Mouse (Mus musculus) liver, postnatal 0 days (tissue): ENCODE data around the gene Sspo. TPM values are rescaled to one million over a fixed set of nuclear protein-coding genes. Genes with fewer than 3 reads are reported as not detected.
A peak's percentile ranks its signal among the peaks of the same experiment; 100 is the strongest.

Source experiments
- ATAC-seq: fragments of 200-750 bp; cut with Nextera tagmentation; 2 replicates; pipeline ENCODE4 v1.8.0; 2017; ENCODE audit warnings: mild to moderate bottlenecking, moderate library complexity
- DNase-seq: peaks from one replicate; pipeline ENCODE4 v3.0.0-alpha.2; 2016
- H3K27ac ChIP-seq: fragments of 300-500 bp; sonication (generic); 2 replicates; pipeline ENCODE4 v1.5.1; 2014; ENCODE audit warnings: antibody characterized with exemption, moderate library complexity, mild to moderate bottlenecking, low read depth
- H3K27me3 ChIP-seq: fragments of 300-500 bp; sonication (generic); 2 replicates; pipeline ENCODE4 v1.6.1; 2014; ENCODE audit warnings: low read length, control low read depth, mixed read lengths; ENCODE audit not compliant: insufficient read depth
- H3K36me3 ChIP-seq: fragments of 300-500 bp; sonication (generic); replicated peaks from 2 replicates; pipeline ENCODE4 v1.6.1; 2014; ENCODE audit warnings: mild to moderate bottlenecking, control low read depth, low read length, moderate library complexity, mixed read lengths; ENCODE audit not compliant: insufficient read depth
- H3K4me1 ChIP-seq: fragments of 300-500 bp; sonication (generic); 2 replicates; pipeline ENCODE4 v1.6.1; 2014; ENCODE audit warnings: antibody characterized with exemption, mild to moderate bottlenecking, control low read depth; ENCODE audit not compliant: insufficient read depth
- H3K4me2 ChIP-seq: fragments of 300-500 bp; sonication (generic); 2 replicates; pipeline ENCODE4 v1.6.1; 2014; ENCODE audit warnings: low read depth, mild to moderate bottlenecking, low read length, moderate library complexity, mixed read lengths
- H3K4me3 ChIP-seq: fragments of 300-500 bp; sonication (generic); 2 replicates; pipeline ENCODE4 v1.5.1; 2014; ENCODE audit warnings: low read depth, low read length
- H3K9ac ChIP-seq: fragments of 300-500 bp; sonication (generic); replicated peaks from 2 replicates; pipeline ENCODE4 v1.6.1; 2014; ENCODE audit warnings: mild to moderate bottlenecking, moderate library complexity
- H3K9me3 ChIP-seq: fragments of 300-500 bp; sonication (generic); 2 replicates; pipeline ENCODE4 v1.6.1; 2016; ENCODE audit warnings: mild to moderate bottlenecking, control low read depth, low read length, mixed read lengths
- CTCF ChIP-seq: sonication (generic); IDR thresholded peaks from 2 replicates; pipeline ENCODE4 v1.5.1; 2016; ENCODE audit warnings: antibody characterized with exemption, low read depth
- EP300 ChIP-seq: IDR thresholded peaks from 2 replicates; pipeline ENCODE4 v1.6.1; 2016; ENCODE audit warnings: antibody characterized with exemption, low read depth, mild to moderate bottlenecking
- WGBS: fragments of 180-500 bp; shearing (Covaris S2); extraction: QIAGEN DNeasy Blood & Tissue Kit; methylation state at CpG from one replicate; pipeline ENCODE4 v1.1.7; 2014; ENCODE audit not compliant: insufficient replicate concordance; 5-methylcytosine and 5-hydroxymethylcytosine counted together
- microRNA-seq: library from miRNA; unstranded; fragments of <30 nt; microRNA quantifications from one replicate; pipeline ENCODE4, GENCODE M21; 2016
- polyA plus RNA-seq: library from polyadenylated mRNA; unstranded; fragments of >200 nt; fragmentation: Nextera tagmentation; extraction: Ambion mirVana; gene quantifications from 2 replicates; pipeline ENCODE4 v1.2.1, GENCODE M21; 2015

The Sspo gene
- polyA plus RNA-seq, 1 experiment from 2014 or later, result 0.06 TPM

GRCm38 (mm10) chr6:48546858-48547257, 98.8 kb downstream of the Sspo start:
- 58% methylated on average over 4 of the region's 4 CpGs for WGBS
- Histone ChIP-seq H3K9ac (no peak overlapping the region), H3K36me3 (no peaks in the 10 kb centered on the region), H3K4me1 (peaks cover 12% of the 10 kb centered on the region), H3K27ac (no peak overlapping the region), H3K4me2 (no peak overlapping the region), H3K4me3 (no peak overlapping the region), H3K27me3 (no peaks in the 10 kb centered on the region), H3K9me3 (no peaks in the 10 kb centered on the region)
- ATAC-seq (no peak), DNase-seq (no peak)
- TF ChIP-seq EP300 (no peak), CTCF (no peak)

GRCm38 (mm10) chr6:48548314-48548713, 100.3 kb downstream of the Sspo start:
- no peak overlapping the region for H3K4me3 ChIP-seq
- WGBS, result 57% methylated on average over 6 of the region's 6 CpGs
- ATAC-seq, result peak; percentile 66; the same call in 1 of the 2 replicates
- no peaks in the 10 kb centered on the region for H3K9me3 ChIP-seq
- no peak for DNase-seq
- H3K4me1 ChIP-seq, result peaks cover 8% of the 10 kb centered on the region
- no peaks in the 10 kb centered on the region for H3K27me3 ChIP-seq
- H3K27ac ChIP-seq, result peak overlapping the region; percentile 26
- H3K36me3 ChIP-seq, result no peaks in the 10 kb centered on the region
- H3K9ac ChIP-seq, result no peak overlapping the region
- H3K4me2 ChIP-seq, result no peak overlapping the region
- TF ChIP-seq CTCF (no peak), EP300 (no peak)

Small RNA genes within 50 kb of the gene (microRNA-seq; reads per million reads assigned to microRNA genes)
- not detected for gene Gm24325

Other genes starting within 250 kb of the Sspo start
- 1.9 and 2.2 TPM in 2 replicates for gene Krba1, start 52.6 kb upstream of the Sspo start, polyA plus RNA-seq
- 4.9 TPM in 2 replicates for gene Zfp467, start 2.4 kb upstream of the Sspo start, polyA plus RNA-seq
- gene Atp6v0e2, start 89.4 kb downstream of the Sspo start, polyA plus RNA-seq, result 1.1 and 1.2 TPM in 2 replicates
- gene Lrrc61, start 106.6 kb downstream of the Sspo start, polyA plus RNA-seq, result 2.4 and 2.7 TPM in 2 replicates
- gene Rarres2, start 124.6 kb downstream of the Sspo start, polyA plus RNA-seq, result 485 and 531 TPM in 2 replicates
- gene Gm45021, start 141.4 kb downstream of the Sspo start, polyA plus RNA-seq, result not detected in 2 replicates
- gene Repin1, start 145.7 kb downstream of the Sspo start, polyA plus RNA-seq, result 14.4 and 14.8 TPM in 2 replicates
- not detected in 2 replicates for gene Gm44965, start 145.7 kb downstream of the Sspo start, polyA plus RNA-seq
- gene Zfp775, start 153.8 kb downstream of the Sspo start, polyA plus RNA-seq, result 0.93 and 1.8 TPM in 2 replicates
- gene AI854703, start 178.5 kb downstream of the Sspo start, polyA plus RNA-seq, result 0.16 and 0.20 TPM in 2 replicates
- gene Gimap8, start 199.0 kb downstream of the Sspo start, polyA plus RNA-seq, result 1.1 TPM in 2 replicates
- 10.2 and 10.9 TPM in 2 replicates for gene Gimap9, start 227.9 kb downstream of the Sspo start, polyA plus RNA-seq
- 13.5 and 14.5 TPM in 2 replicates for gene Gimap4, start 236.3 kb downstream of the Sspo start, polyA plus RNA-seq